In the genomic region with DNA sequence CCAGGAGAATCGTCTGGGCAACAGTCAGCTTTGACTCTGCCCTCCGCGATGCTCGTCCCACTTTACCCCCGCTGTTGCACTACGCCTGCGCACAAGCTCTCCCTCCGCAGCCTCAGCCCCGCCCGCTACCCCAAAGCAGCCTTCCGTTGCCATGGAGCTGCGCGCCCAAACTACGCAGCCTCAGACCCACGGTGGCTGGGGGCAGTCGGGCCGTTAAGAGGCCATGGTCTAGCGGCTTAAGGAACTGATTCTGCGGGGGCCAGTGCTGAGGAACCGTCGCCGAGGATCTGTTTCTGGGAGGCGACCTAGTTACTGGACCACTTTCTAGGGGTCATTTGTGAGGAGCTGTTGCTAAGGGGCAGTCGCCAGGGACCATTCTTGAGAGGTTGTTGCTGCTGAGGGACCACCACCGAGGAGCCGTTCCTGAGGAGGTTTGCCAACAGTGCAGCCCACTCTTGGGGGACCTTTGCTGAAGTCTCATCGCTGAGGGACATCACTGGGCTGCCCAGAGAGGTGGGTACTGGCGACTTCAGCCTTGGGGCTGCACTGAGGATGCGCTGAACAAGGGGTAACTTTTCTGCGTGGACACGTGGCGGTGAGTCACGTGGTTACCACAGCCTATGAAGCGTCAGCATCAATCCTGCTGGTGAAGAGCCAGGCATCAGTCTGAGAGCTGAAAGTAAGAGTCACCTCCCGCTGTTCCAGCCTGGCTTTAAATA, we compare ENCODE assay signal across 8 mouse cellular contexts. TPM values are rescaled to one million over a fixed set of nuclear protein-coding genes. Genes with fewer than 3 reads are reported as not detected.
DNase-seq lines count a peak whose midpoint lies in the region; ATAC-seq and TF ChIP-seq lines count a peak whose summit lies in the region.

TSS of gene Cfap74 (plus strand) at position 133 of the 719 bp plus-strand sequence.

- no peaks in the 10 kb centered on the region for H3K9me3 ChIP-seq in hindbrain, embryonic 12.5 days (replicated peaks)
- H3K9me3 ChIP-seq in lung, embryonic 16.5 days (ENCODE audit: control insufficient read depth, low read length) = peaks cover 3% of the 10 kb centered on the region; the same call in 1 of the 2 replicates

- peaks cover 3% of the 10 kb centered on the region; the same call in 1 of the 2 replicates for H3K4me1 ChIP-seq in hindbrain, embryonic 12.5 days
- H3K4me1 ChIP-seq in lung, embryonic 16.5 days (replicated peaks; ENCODE audit: control insufficient read depth, insufficient read depth, low read length) = peaks cover 2% of the 10 kb centered on the region; the same call in 1 of the 2 replicates

- H3K9ac ChIP-seq in hindbrain, embryonic 12.5 days = peak within 1 kb of the TSS; percentile 59
- peak within 1 kb of the TSS; percentile 32 for H3K9ac ChIP-seq in lung, embryonic 16.5 days (ENCODE audit: low read length)

- in situ Hi-C loops in Patski (cut with MboI; ENCODE audit: low pct_unique_long_range_greater_than_20kb) = no loop called here

- H3K4me2 ChIP-seq in hindbrain, embryonic 12.5 days (replicated peaks) = peak within 1 kb of the TSS; percentile 80
- peak within 1 kb of the TSS; percentile 61 for H3K4me2 ChIP-seq in lung, embryonic 16.5 days (ENCODE audit: low read depth, low read length)

- DNase-seq in Patski (ENCODE audit: low read depth, low spot score) = peak; percentile 31
- peak; percentile 88 to 95 for DNase-seq in cerebellum, postnatal 10 days
- DNase-seq in frontal cortex, postnatal 14 days (ENCODE audit: low spot score in 2 of 2) = peak; percentile 68 to 79
- DNase-seq in layer of hippocampus, postnatal 10 days (ENCODE audit: low spot score in 2 of 2) = peak; percentile 84 to 90
- peak; percentile 91 for DNase-seq in retina, embryonic 14.5 days (ENCODE audit: low spot score)
- DNase-seq in urinary bladder, postnatal 4 days (ENCODE audit: low spot score in 2 of 2) = peak; percentile 58 to 79

- H3K27ac ChIP-seq in hindbrain, embryonic 12.5 days = peak within 1 kb of the TSS; percentile 31; the same call in 1 of the 2 replicates
- no peak within 1 kb of the TSS for H3K27ac ChIP-seq in lung, embryonic 16.5 days (ENCODE audit: low read length)

- H3K27me3 ChIP-seq in Patski = no peaks in the 10 kb centered on the region
- H3K27me3 ChIP-seq in hindbrain, embryonic 12.5 days = no peaks in the 10 kb centered on the region
- H3K27me3 ChIP-seq in lung, embryonic 16.5 days (ENCODE audit: control insufficient read depth, insufficient read depth, low read depth, low read length) = 0 out of 2 replicates have a peak, but pooled peaks cover 2% of the 10 kb centered on the region

- no peaks in the 10 kb centered on the region for H3K36me3 ChIP-seq in hindbrain, embryonic 12.5 days
- no peaks in the 10 kb centered on the region for H3K36me3 ChIP-seq in lung, embryonic 16.5 days (ENCODE audit: control insufficient read depth, insufficient read depth, low read length)

- H3K4me3 ChIP-seq in hindbrain, embryonic 12.5 days = peak within 1 kb of the TSS; percentile 53
- H3K4me3 ChIP-seq in lung, embryonic 16.5 days (ENCODE audit: low read length) = peak within 1 kb of the TSS; percentile 43

- ATAC-seq in Patski = no peak
- ATAC-seq in hindbrain, embryonic 12.5 days (ENCODE audit: low FRiP score) = peak; percentile 98
- ATAC-seq in lung, embryonic 16.5 days (ENCODE audit: low read depth) = peak; percentile 90

- under 1% methylated on average over 35 of the region's 35 CpGs for WGBS in hindbrain, embryonic 12.5 days
- under 1% methylated on average over 35 of the region's 35 CpGs for WGBS in lung, embryonic 16.5 days

- POLR2A ChIA-PET in Patski (lab: Charles Lee) = interaction anchor here (0.6 kb wide), 1 partner anchor 16 kb away, joined by 3 read pairs; no protein-coding TSS in a partner anchor

- TF ChIP-seq CTCF in Patski (IDR thresholded peaks at IDR 0.05) = no peak

- CTCF ChIA-PET in Patski (lab: Charles Lee) = no interaction called here

RNA-seq across cellular contexts. Expression of gene Cfap74, which starts in this region (rescaled TPM):
- 2.2 TPM for polyA plus RNA-seq in Patski (2021)
- 5.6 and 6.3 TPM in 2 replicates for polyA plus RNA-seq in hindbrain, embryonic 12.5 days (2016; fragmentation: Nextera tagmentation; extraction: Ambion mirVana)
- total RNA-seq in layer of hippocampus, postnatal 10 days (2021) = 1 to 10 TPM; 8.6 to 9.6 TPM
- 2.8 and 3.0 TPM in 2 replicates for polyA plus RNA-seq in lung, embryonic 16.5 days (2015; fragmentation: Nextera tagmentation; extraction: Ambion mirVana)

Comparison
In these comparisons a context has a peak if more than half of its experiments do, and no peak if none do; other contexts are left out.
1. DNase-seq: peak in every context shown above with its lines; median percentile 92 in cerebellum, postnatal 10 days; 91 in retina, embryonic 14.5 days; 87 in layer of hippocampus, postnatal 10 days; 74 in frontal cortex, postnatal 14 days; 68 in urinary bladder, postnatal 4 days; 31 in Patski.